Mouse (Mus musculus): Measurements from ENCODE around the gene Trpc7. TPM values are rescaled to one million over a fixed set of nuclear protein-coding genes. Genes with fewer than 3 reads are reported as not detected.

The Trpc7 gene
- polyA plus RNA-seq, 1 experiment = 0.01 TPM

GRCm38 (mm10) chr13:56780746-56781469, 114.9 kb downstream of the Trpc7 start:
- Histone ChIP-seq H3K4me2 (ENCODE audit: low read depth) (no peak overlapping the region), H3K36me3 (ENCODE audit: control insufficient read depth, insufficient read depth) (no peaks in the 10 kb centered on the region)
- TF ChIP-seq CEBPB (IDR thresholded peaks at IDR 0.05; ENCODE audit: insufficient read depth, poor library complexity, severe bottlenecking) = no peak
- TF ChIP-seq TCF12 (IDR thresholded peaks at IDR 0.05; ENCODE audit: insufficient read depth, poor library complexity, severe bottlenecking) = no peak
- TF ChIP-seq MYOG (IDR thresholded peaks at IDR 0.05; ENCODE audit: control insufficient read depth in 1 of 3, insufficient read depth in 1 of 3, insufficient read length in 2 of 3, low read depth in 2 of 3) = no peak
- TF ChIP-seq POLR2A (IDR thresholded peaks at IDR 0.05; ENCODE audit: insufficient read length, low read depth) = no peak
- no peak for TF ChIP-seq MAX (IDR thresholded peaks at IDR 0.05; ENCODE audit: low read depth)
- TF ChIP-seq SRF (IDR thresholded peaks at IDR 0.05; ENCODE audit: control insufficient read depth, insufficient read length, low read depth) = no peak
- no peak for TF ChIP-seq E2F4 (IDR thresholded peaks at IDR 0.05; ENCODE audit: insufficient read depth)
- no peak for TF ChIP-seq USF1 (IDR thresholded peaks at IDR 0.05; ENCODE audit: low read depth)
- no peak for TF ChIP-seq REST (IDR thresholded peaks at IDR 0.05; ENCODE audit: insufficient read depth, insufficient read length)
- TF ChIP-seq POLR2AphosphoS2 (IDR thresholded peaks at IDR 0.05; ENCODE audit: insufficient read length, low read depth) = no peak
- no peak for TF ChIP-seq MYOD1 (IDR thresholded peaks at IDR 0.05; ENCODE audit: control insufficient read depth in 1 of 3, insufficient read length in 2 of 3, low read depth in 2 of 3)
- TF ChIP-seq TCF3 (IDR thresholded peaks at IDR 0.05; ENCODE audit: insufficient read length, low read depth) = no peak

DNA sequence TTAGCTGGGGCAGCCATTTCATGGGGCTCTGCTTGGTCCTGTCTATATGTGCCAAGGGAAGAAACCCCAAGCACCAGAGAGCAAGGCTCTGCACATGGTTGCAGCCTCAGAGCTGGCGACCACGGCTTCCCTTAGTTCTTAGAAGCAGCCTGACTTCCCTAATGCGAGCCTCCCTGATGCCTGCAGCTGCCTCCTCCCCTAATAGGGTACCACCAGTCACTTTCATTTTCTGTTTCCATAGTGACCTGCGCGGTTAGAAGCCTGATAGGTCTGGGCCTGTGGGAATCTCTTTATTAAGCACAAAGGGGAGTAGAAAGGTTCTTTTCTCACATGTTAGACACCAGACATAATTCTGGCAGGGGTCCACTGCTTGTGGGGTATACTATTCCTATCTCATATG, 121.5 kb downstream of the Trpc7 start:
- peaks cover 10% of the 10 kb centered on the region for H3K27me3 ChIP-seq (ENCODE audit: control insufficient read depth, insufficient read depth, insufficient read length)
- no peaks in the 10 kb centered on the region for H3K79me2 ChIP-seq (ENCODE audit: control insufficient read depth, insufficient read depth)
- no peak overlapping the region for H3K4me3 ChIP-seq
- no peak for TF ChIP-seq POLR2AphosphoS2 (IDR thresholded peaks at IDR 0.05; ENCODE audit: insufficient read length, low read depth)
- no peak for TF ChIP-seq MYOG (IDR thresholded peaks at IDR 0.05; ENCODE audit: control insufficient read depth in 1 of 3, insufficient read depth in 1 of 3, insufficient read length in 2 of 3, low read depth in 2 of 3)
- TF ChIP-seq POLR2A (IDR thresholded peaks at IDR 0.05; ENCODE audit: insufficient read length, low read depth) = no peak
- TF ChIP-seq SRF (IDR thresholded peaks at IDR 0.05; ENCODE audit: control insufficient read depth, insufficient read length, low read depth) = no peak
- TF ChIP-seq E2F4 (IDR thresholded peaks at IDR 0.05; ENCODE audit: insufficient read depth) = no peak
- TF ChIP-seq TCF12 (IDR thresholded peaks at IDR 0.05; ENCODE audit: insufficient read depth, poor library complexity, severe bottlenecking) = no peak
- no peak for TF ChIP-seq TCF3 (IDR thresholded peaks at IDR 0.05; ENCODE audit: insufficient read length, low read depth)
- no peak for TF ChIP-seq MYOD1 (IDR thresholded peaks at IDR 0.05; ENCODE audit: control insufficient read depth in 1 of 3, insufficient read length in 2 of 3, low read depth in 2 of 3)
- TF ChIP-seq CEBPB (IDR thresholded peaks at IDR 0.05; ENCODE audit: insufficient read depth, poor library complexity, severe bottlenecking) = no peak
- no peak for TF ChIP-seq USF1 (IDR thresholded peaks at IDR 0.05; ENCODE audit: low read depth)
- TF ChIP-seq REST (IDR thresholded peaks at IDR 0.05; ENCODE audit: insufficient read depth, insufficient read length) = no peak
- no peak for TF ChIP-seq MAX (IDR thresholded peaks at IDR 0.05; ENCODE audit: low read depth)
- H3K36me3 ChIP-seq (ENCODE audit: control insufficient read depth, insufficient read depth) = no peaks in the 10 kb centered on the region
- no peak overlapping the region for H3ac ChIP-seq (ENCODE audit: control insufficient read depth, insufficient read length)
- H3K4me2 ChIP-seq (ENCODE audit: low read depth) = no peak overlapping the region

More at GRCm38 (mm10) chr13:56780746-56781469, 114.9 kb downstream of the Trpc7 start:
- Histone ChIP-seq H3K27me3 (ENCODE audit: control insufficient read depth, insufficient read depth, insufficient read length) (peaks cover 38% of the 10 kb centered on the region), H3ac (ENCODE audit: control insufficient read depth, insufficient read length) (no peak overlapping the region), H3K4me3 (no peak overlapping the region), H3K79me2 (ENCODE audit: control insufficient read depth, insufficient read depth) (no peaks in the 10 kb centered on the region)

DNA sequence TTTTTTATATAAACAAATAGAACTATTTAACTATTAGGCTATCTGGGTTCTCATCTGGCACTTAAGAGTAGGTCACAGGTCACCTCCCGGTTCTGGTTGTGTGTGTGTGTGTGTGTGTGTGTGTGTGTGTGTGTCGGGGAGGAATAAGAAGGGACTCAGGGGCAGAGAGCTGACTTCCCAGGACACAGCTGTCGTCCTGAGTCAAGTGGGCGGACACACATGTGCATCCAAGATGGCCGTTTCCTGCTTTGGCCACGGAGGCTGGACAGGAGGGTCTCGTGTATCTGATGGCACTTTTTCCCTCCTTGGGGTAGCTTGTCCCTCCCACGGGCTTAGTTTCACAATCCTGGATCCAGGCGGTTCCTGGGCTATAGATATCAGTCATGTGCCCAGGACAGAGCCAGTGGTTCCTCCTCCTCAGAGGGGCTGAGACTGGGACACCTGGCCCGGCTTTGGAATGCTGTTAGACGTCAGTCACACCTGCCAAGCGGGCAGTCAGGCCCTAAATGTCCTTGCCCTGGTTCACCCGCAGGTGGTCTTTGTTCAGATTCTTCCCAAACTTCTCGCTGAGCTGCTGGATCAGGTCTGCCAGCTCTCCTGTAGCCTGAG, 122.4 kb downstream of the Trpc7 start:
- Histone ChIP-seq H3K36me3 (ENCODE audit: control insufficient read depth, insufficient read depth) (no peaks in the 10 kb centered on the region), H3K4me2 (ENCODE audit: low read depth) (no peak overlapping the region), H3K79me2 (ENCODE audit: control insufficient read depth, insufficient read depth) (no peaks in the 10 kb centered on the region), H3K4me3 (no peak overlapping the region), H3K27me3 (ENCODE audit: control insufficient read depth, insufficient read depth, insufficient read length) (peaks cover under 1% of the 10 kb centered on the region), H3ac (ENCODE audit: control insufficient read depth, insufficient read length) (no peak overlapping the region)
- TF ChIP-seq TCF3 (IDR thresholded peaks at IDR 0.05; ENCODE audit: insufficient read length, low read depth) (no peak), POLR2AphosphoS2 (IDR thresholded peaks at IDR 0.05; ENCODE audit: insufficient read length, low read depth) (no peak), POLR2A (IDR thresholded peaks at IDR 0.05; ENCODE audit: insufficient read length, low read depth) (no peak), MYOD1 (IDR thresholded peaks at IDR 0.05; ENCODE audit: control insufficient read depth in 1 of 3, insufficient read length in 2 of 3, low read depth in 2 of 3) (peak in 2 of 3 experiments; percentile 73 to 79), MYOG (IDR thresholded peaks at IDR 0.05; ENCODE audit: control insufficient read depth in 1 of 3, insufficient read depth in 1 of 3, insufficient read length in 2 of 3, low read depth in 2 of 3) (peak in 1 of 3 experiments; percentile 49)

DNA sequence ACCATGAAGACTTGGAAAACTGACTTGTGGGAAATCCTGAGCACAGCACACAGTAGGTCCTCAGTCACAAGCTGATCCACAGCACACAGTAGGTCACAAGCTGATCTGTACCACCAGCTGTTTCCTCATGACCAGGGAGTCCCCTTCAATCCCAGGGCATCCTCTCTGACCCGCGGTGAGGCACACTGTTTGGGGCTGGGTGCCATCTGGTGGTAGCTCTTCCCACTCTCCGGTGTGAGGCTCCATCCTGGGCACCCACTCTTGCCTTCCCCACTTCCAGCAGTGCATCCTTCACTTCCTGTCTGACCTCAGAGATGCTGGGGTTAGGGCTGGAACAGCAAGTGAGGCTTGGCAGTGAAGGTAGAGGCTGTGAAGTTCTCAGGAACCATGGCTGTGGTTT, 123.2 kb downstream of the Trpc7 start:
- no peaks in the 10 kb centered on the region for H3K79me2 ChIP-seq (ENCODE audit: control insufficient read depth, insufficient read depth)
- no peak overlapping the region for H3K4me2 ChIP-seq (ENCODE audit: low read depth)

GRCm38 (mm10) chr13:56770786-56771185, 125.0 kb downstream of the Trpc7 start:
- Histone ChIP-seq H3K4me2 (ENCODE audit: low read depth) (no peak overlapping the region), H3K27me3 (ENCODE audit: control insufficient read depth, insufficient read depth, insufficient read length) (no peaks in the 10 kb centered on the region), H3K36me3 (ENCODE audit: control insufficient read depth, insufficient read depth) (no peaks in the 10 kb centered on the region), H3ac (ENCODE audit: control insufficient read depth, insufficient read length) (no peak overlapping the region), H3K4me3 (no peak overlapping the region), H3K79me2 (ENCODE audit: control insufficient read depth, insufficient read depth) (no peaks in the 10 kb centered on the region)
- TF ChIP-seq MYOG (IDR thresholded peaks at IDR 0.05; ENCODE audit: control insufficient read depth in 1 of 3, insufficient read depth in 1 of 3, insufficient read length in 2 of 3, low read depth in 2 of 3) = no peak
- no peak for TF ChIP-seq MYOD1 (IDR thresholded peaks at IDR 0.05; ENCODE audit: control insufficient read depth in 1 of 3, insufficient read length in 2 of 3, low read depth in 2 of 3)
- no peak for TF ChIP-seq SRF (IDR thresholded peaks at IDR 0.05; ENCODE audit: control insufficient read depth, insufficient read length, low read depth)
- TF ChIP-seq E2F4 (IDR thresholded peaks at IDR 0.05; ENCODE audit: insufficient read depth) = no peak
- no peak for TF ChIP-seq TCF12 (IDR thresholded peaks at IDR 0.05; ENCODE audit: insufficient read depth, poor library complexity, severe bottlenecking)

More for the DNA sequence above, 123.2 kb downstream of the Trpc7 start:
- H3K27me3 ChIP-seq (ENCODE audit: control insufficient read depth, insufficient read depth, insufficient read length) = no peaks in the 10 kb centered on the region
- H3K36me3 ChIP-seq (ENCODE audit: control insufficient read depth, insufficient read depth) = no peaks in the 10 kb centered on the region
- no peak for TF ChIP-seq MAX (IDR thresholded peaks at IDR 0.05; ENCODE audit: low read depth)
- TF ChIP-seq E2F4 (IDR thresholded peaks at IDR 0.05; ENCODE audit: insufficient read depth) = no peak
- no peak for TF ChIP-seq POLR2A (IDR thresholded peaks at IDR 0.05; ENCODE audit: insufficient read length, low read depth)
- H3ac ChIP-seq (ENCODE audit: control insufficient read depth, insufficient read length) = no peak overlapping the region
- no peak overlapping the region for H3K4me3 ChIP-seq
